Mouse (Mus musculus): ENCODE data around the gene Adamts3.

Adamts3 gene

GRCm38 (mm10) chr5:89701241-89702007 is 181.7 kb downstream of the Adamts3 start:
- peak; percentile 71 to 86 for DNase-seq

- DNase-seq: no peak
Measured at GRCm38 (mm10) chr5:89687826-89688225, 195.3 kb downstream of the Adamts3 start.

- DNase-seq: peak; percentile 11 to 66
Measured at GRCm38 (mm10) chr5:89679871-89680536, 203.1 kb downstream of the Adamts3 start.

- no peak for DNase-seq
Measured at GRCm38 (mm10) chr5:89678148-89678547, 205.0 kb downstream of the Adamts3 start.

GRCm38 (mm10) chr5:89674066-89674848 is 208.9 kb downstream of the Adamts3 start:
- no peak for DNase-seq

GRCm38 (mm10) chr5:89672950-89673349 is 210.2 kb downstream of the Adamts3 start:
- no peak for DNase-seq

- no peak for DNase-seq
Measured at GRCm38 (mm10) chr5:89654327-89654726, 228.8 kb downstream of the Adamts3 start.

- DNase-seq: no peak
Measured at GRCm38 (mm10) chr5:89653862-89654261, 229.3 kb downstream of the Adamts3 start.

- DNase-seq: no peak
Measured at GRCm38 (mm10) chr5:89646940-89647339, 236.2 kb downstream of the Adamts3 start.

- DNase-seq: no peak
Measured at GRCm38 (mm10) chr5:89635434-89635833, 247.7 kb downstream of the Adamts3 start.

GRCm38 (mm10) chr5:89631599-89631998 is 251.5 kb downstream of the Adamts3 start:
- DNase-seq: no peak
